Mouse (Mus musculus) intestine, embryonic 16.5 days (tissue): ENCODE results near the gene Unc5b. TPM values are rescaled to one million over a fixed set of nuclear protein-coding genes. Genes with fewer than 3 reads are reported as not detected.

Experiments
- ATAC-seq: fragments of 200-750 bp; cut with Nextera tagmentation; 2 replicates; pipeline ENCODE4 v1.8.0; 2017; ENCODE audit warnings: moderate TSS enrichment, moderate library complexity
- H3K27ac ChIP-seq: fragments of 300-500 bp; sonication (generic); 2 replicates; pipeline ENCODE4 v1.5.1; 2014; ENCODE audit warnings: mild to moderate bottlenecking, low read length
- H3K27me3 ChIP-seq: fragments of 300-500 bp; sonication (generic); replicated peaks from 2 replicates; pipeline ENCODE4 v1.6.1; 2014; ENCODE audit warnings: low read length, control low read depth, mixed read lengths; ENCODE audit not compliant: control insufficient read depth, insufficient read depth
- H3K36me3 ChIP-seq: fragments of 300-500 bp; sonication (generic); 2 replicates; pipeline ENCODE4 v1.6.1; 2014; ENCODE audit warnings: low read length, control low read depth; ENCODE audit not compliant: control insufficient read depth, insufficient read depth
- H3K4me1 ChIP-seq: fragments of 300-500 bp; sonication (generic); 2 replicates; pipeline ENCODE4 v1.6.1; 2014; ENCODE audit warnings: low read length, control low read depth, mixed read lengths; ENCODE audit not compliant: control insufficient read depth, insufficient read depth
- H3K4me2 ChIP-seq: fragments of 300-500 bp; sonication (generic); 2 replicates; pipeline ENCODE4 v1.6.1; 2014; ENCODE audit warnings: low read depth, low read length, control low read depth
- H3K4me3 ChIP-seq: fragments of 300-500 bp; sonication (generic); 2 replicates; pipeline ENCODE4 v1.5.1; 2014; ENCODE audit warnings: mild to moderate bottlenecking, low read length
- H3K9ac ChIP-seq: fragments of 300-500 bp; sonication (generic); 2 replicates; pipeline ENCODE4 v1.6.1; 2014; ENCODE audit warnings: low read depth, low read length
- H3K9me3 ChIP-seq: fragments of 300-500 bp; sonication (generic); 2 replicates; pipeline ENCODE4 v1.6.1; 2016; ENCODE audit warnings: low read length, control low read depth; ENCODE audit not compliant: control insufficient read depth
- WGBS: fragments of 180-500 bp; shearing (Covaris S2); extraction: QIAGEN DNeasy Blood & Tissue Kit; methylation state at CpG from one replicate; pipeline ENCODE4 v1.1.7; 2014; 5-methylcytosine and 5-hydroxymethylcytosine counted together
- polyA plus RNA-seq: library from polyadenylated mRNA; unstranded; fragments of >200 nt; fragmentation: Nextera tagmentation; extraction: Ambion mirVana; gene quantifications from 2 replicates; pipeline ENCODE4 v1.2.1, GENCODE M21; 2015

Gene Unc5b
- polyA plus RNA-seq, 1 experiment from 2014 or later, result 4.6 TPM

GRCm38 (mm10) chr10:60832664-60833173, 1.3 kb upstream of the Unc5b start:
- Histone ChIP-seq H3K4me3 (no peak overlapping the region), H3K4me2 (no peak overlapping the region), H3K36me3 (no peaks in the 10 kb centered on the region), H3K9me3 (no peaks in the 10 kb centered on the region), H3K27me3 (peaks cover 16% of the 10 kb centered on the region), H3K9ac (no peak overlapping the region), H3K27ac (peak overlapping the region; percentile 19; the same call in 1 of the 2 replicates), H3K4me1 (peaks cover 25% of the 10 kb centered on the region)
- peak; percentile 45 for ATAC-seq
- 59% methylated on average over 12 of the region's 12 CpGs for WGBS

- H3K27ac ChIP-seq, result peak overlapping the region; percentile 90
- no peaks in the 10 kb centered on the region for H3K9me3 ChIP-seq
- ATAC-seq, result peak; percentile 31
- peak overlapping the region; percentile 83 for H3K9ac ChIP-seq
- H3K27me3 ChIP-seq, result peaks cover 17% of the 10 kb centered on the region
- WGBS, result under 1% methylated on average over 78 of the region's 78 CpGs
- peaks cover 35% of the 10 kb centered on the region for H3K4me1 ChIP-seq
- peak overlapping the region; percentile 79 for H3K4me3 ChIP-seq
- H3K36me3 ChIP-seq, result no peaks in the 10 kb centered on the region
- peak overlapping the region; percentile 98 for H3K4me2 ChIP-seq
Observed at GRCm38 (mm10) chr10:60830556-60831350, 628 bp downstream of the Unc5b start.

- 1% methylated on average over 11 of the region's 11 CpGs for WGBS
- H3K36me3 ChIP-seq, result no peaks in the 10 kb centered on the region
- H3K9me3 ChIP-seq, result no peaks in the 10 kb centered on the region
- peak overlapping the region; percentile 98 for H3K4me2 ChIP-seq
- H3K4me1 ChIP-seq, result peaks cover 35% of the 10 kb centered on the region
- no peak for ATAC-seq
- peak overlapping the region; percentile 83 for H3K9ac ChIP-seq
- no peak overlapping the region for H3K27ac ChIP-seq
- H3K4me3 ChIP-seq, result peak overlapping the region; percentile 79
- H3K27me3 ChIP-seq, result peaks cover 17% of the 10 kb centered on the region
Observed at GRCm38 (mm10) chr10:60830000-60830399, 1.4 kb downstream of the Unc5b start.

DNA sequence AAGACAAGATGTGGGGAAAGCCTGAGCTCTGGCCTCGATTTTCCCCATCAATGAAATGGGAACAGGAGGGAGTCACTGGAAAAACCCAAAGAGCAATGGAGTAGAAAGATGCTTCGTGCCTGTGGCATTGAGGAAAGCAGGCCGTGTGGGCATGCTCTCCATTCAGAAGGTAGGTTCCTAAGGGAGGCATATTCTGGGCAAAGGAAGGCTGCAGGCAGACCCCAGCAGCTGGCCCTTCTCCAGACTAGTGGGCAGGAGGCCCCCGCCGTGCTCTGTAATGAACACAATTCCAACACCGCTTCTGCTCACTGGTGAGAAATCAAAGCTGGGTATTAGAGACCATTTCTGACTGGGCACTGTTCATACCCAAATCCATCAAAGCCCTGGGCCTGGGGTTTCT, 2.3 kb downstream of the Unc5b start:
- Histone ChIP-seq H3K4me3 (peak overlapping the region; percentile 79), H3K4me1 (peaks cover 42% of the 10 kb centered on the region)

DNA sequence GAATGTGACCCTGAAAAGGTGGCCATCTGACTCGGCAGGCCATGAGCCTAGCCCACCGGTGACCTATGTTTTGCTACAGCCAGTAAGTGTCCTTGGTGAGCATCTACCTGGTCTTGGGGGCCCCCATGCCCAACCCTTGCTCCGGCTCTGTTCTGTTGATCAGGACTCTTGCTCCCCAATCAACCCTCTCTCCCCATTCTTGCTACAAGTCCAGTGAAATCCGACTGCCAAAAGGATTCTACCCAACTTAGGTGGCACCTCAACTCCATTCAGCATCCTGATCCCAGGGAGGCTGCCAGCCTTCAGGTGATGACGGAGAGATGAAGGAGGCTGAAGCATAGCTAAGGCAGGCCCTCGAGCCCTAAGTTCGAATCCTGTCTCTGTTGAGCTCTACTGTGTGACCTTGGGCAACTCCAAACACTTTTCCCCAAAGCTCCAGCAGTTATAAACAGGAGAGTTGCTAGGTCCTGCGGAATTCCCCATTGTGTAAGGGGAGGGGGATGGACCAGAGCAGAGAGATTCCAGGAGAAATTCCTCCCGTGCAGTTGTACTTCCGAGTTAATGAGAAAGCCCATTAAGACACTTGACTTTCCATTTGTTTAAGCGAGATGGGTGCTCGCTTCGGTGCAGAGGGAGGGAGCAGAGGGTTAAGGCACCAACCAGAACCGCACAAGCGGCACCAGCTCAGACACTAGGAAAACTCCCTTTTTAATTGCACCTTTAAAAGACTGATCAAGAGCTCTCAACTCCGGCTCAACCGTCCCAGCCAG, 3.3 kb downstream of the Unc5b start:
- H3K27ac ChIP-seq, result no peak overlapping the region
- no peak for ATAC-seq
- WGBS, result 41% methylated on average over 17 of the region's 17 CpGs
- no peaks in the 10 kb centered on the region for H3K9me3 ChIP-seq
- no peaks in the 10 kb centered on the region for H3K36me3 ChIP-seq
- peaks cover 47% of the 10 kb centered on the region for H3K4me1 ChIP-seq
- H3K4me3 ChIP-seq, result peak overlapping the region; percentile 11; the same call in 1 of the 2 replicates
- peak overlapping the region; percentile 79 for H3K4me2 ChIP-seq
- peaks cover 17% of the 10 kb centered on the region for H3K27me3 ChIP-seq
- H3K9ac ChIP-seq, result peak overlapping the region; percentile 61; the same call in 1 of the 2 replicates

More for the DNA sequence above, 2.3 kb downstream of the Unc5b start:
- Histone ChIP-seq H3K27ac (no peak overlapping the region), H3K9ac (peak overlapping the region; percentile 25; the same call in 1 of the 2 replicates), H3K9me3 (no peaks in the 10 kb centered on the region), H3K4me2 (no peak overlapping the region), H3K36me3 (no peaks in the 10 kb centered on the region), H3K27me3 (peaks cover 17% of the 10 kb centered on the region)
- WGBS, result 52% methylated on average over 6 of the region's 6 CpGs
- no peak for ATAC-seq

GRCm38 (mm10) chr10:60827266-60827665, 4.1 kb downstream of the Unc5b start:
- peak overlapping the region; percentile 61; the same call in 1 of the 2 replicates for H3K9ac ChIP-seq
- peaks cover 46% of the 10 kb centered on the region for H3K4me1 ChIP-seq
- no peak for ATAC-seq
- H3K4me3 ChIP-seq, result peak overlapping the region; percentile 45
- H3K4me2 ChIP-seq, result peak overlapping the region; percentile 79
- WGBS, result 16% methylated on average over 5 of the region's 5 CpGs
- no peak overlapping the region for H3K27ac ChIP-seq
- no peaks in the 10 kb centered on the region for H3K9me3 ChIP-seq
- H3K27me3 ChIP-seq, result peaks cover 17% of the 10 kb centered on the region
- H3K36me3 ChIP-seq, result no peaks in the 10 kb centered on the region

DNA sequence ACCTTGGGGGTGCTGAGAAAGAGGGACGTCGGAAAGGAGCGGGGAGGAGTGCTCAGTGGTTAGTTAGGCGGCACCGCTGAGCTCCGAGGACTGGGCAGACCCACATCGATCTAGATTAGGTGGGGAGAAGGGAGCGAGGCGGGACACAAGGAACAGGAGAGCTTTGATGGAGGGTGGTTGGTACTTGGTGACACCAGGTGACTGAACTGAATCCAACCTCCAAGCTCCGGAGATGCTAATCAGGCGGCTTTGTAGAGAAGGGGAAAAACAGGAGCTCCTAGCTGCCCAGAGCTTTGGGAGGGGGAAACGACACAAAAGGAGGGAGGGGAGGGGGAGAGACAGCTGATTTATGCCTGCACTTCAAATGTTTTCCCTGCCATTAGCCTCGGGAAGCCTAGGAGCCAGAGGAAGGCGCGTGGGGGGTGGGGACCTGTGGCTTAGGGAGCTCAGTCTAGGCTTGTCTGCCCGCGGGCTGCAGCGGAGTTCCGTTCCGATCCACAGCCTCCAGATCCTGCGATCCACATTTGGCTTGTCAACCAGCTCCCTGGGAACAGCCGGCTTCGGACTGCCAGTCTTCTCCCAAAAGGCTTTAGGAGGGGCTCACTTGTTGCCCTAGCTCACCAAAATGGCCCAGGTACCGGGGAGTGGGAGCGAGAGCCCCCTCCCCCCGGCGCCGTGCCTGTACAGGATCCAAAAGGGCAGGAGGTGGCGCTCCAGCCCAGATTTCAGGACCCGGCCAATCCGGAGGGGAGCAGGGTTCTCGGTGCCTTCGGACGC, 4.7 kb downstream of the Unc5b start:
- Histone ChIP-seq H3K9me3 (no peaks in the 10 kb centered on the region), H3K27me3 (peaks cover 17% of the 10 kb centered on the region), H3K27ac (no peak overlapping the region), H3K4me1 (peaks cover 41% of the 10 kb centered on the region), H3K4me3 (peak overlapping the region; percentile 45), H3K9ac (peak overlapping the region; percentile 61; the same call in 1 of the 2 replicates), H3K4me2 (peak overlapping the region; percentile 79), H3K36me3 (no peaks in the 10 kb centered on the region)
- ATAC-seq, result no peak
- WGBS, result 2% methylated on average over 33 of the region's 34 CpGs

- peaks cover 17% of the 10 kb centered on the region for H3K27me3 ChIP-seq
- no peaks in the 10 kb centered on the region for H3K36me3 ChIP-seq
- H3K9ac ChIP-seq, result no peak overlapping the region
- WGBS, result 58% methylated on average over 6 of the region's 6 CpGs
- H3K4me1 ChIP-seq, result peaks cover 41% of the 10 kb centered on the region
- no peak overlapping the region for H3K4me3 ChIP-seq
- no peaks in the 10 kb centered on the region for H3K9me3 ChIP-seq
- ATAC-seq, result no peak
- no peak overlapping the region for H3K4me2 ChIP-seq
- H3K27ac ChIP-seq, result no peak overlapping the region
Observed at GRCm38 (mm10) chr10:60825955-60826354, 5.4 kb downstream of the Unc5b start.
